Mouse (Mus musculus): ENCODE results near the gene Rora. TPM values are rescaled to one million over a fixed set of nuclear protein-coding genes. Genes with fewer than 3 reads are reported as not detected.

The Rora gene
- 3.3 and 3.8 TPM in 2 replicates for polyA plus RNA-seq (2014; fragmentation: Nextera tagmentation; extraction: Ambion mirVana)

- Histone ChIP-seq H3K27me3 (ENCODE audit: control insufficient read depth, insufficient read depth, low read length) (no peaks in the 10 kb centered on the region), H3K9me3 (ENCODE audit: control insufficient read depth, low read length) (no peaks in the 10 kb centered on the region), H3K4me2 (replicated peaks; ENCODE audit: low read depth, low read length) (peak within 1 kb of the TSS; percentile 71), H3K4me1 (replicated peaks; ENCODE audit: control insufficient read depth, insufficient read depth, low read length) (0 out of 2 replicates have a peak, but pooled peaks cover 2% of the 10 kb centered on the region), H3K27ac (ENCODE audit: low read depth, low read length) (peak within 1 kb of the TSS; percentile 87), H3K4me3 (ENCODE audit: low read depth, low read length) (peak within 1 kb of the TSS; percentile 86), H3K9ac (ENCODE audit: low read depth, low read length) (peak within 1 kb of the TSS; percentile 80), H3K36me3 (ENCODE audit: control insufficient read depth, insufficient read depth, low read length) (no peaks in the 10 kb centered on the region)
- peak; percentile 86 for ATAC-seq (ENCODE audit: low FRiP score)
- WGBS: under 1% methylated on average over 67 of the region's 72 CpGs
- peak; percentile 83 for DNase-seq (ENCODE audit: low spot score)
Observed at GRCm38 (mm10) chr9:68653211-68654038, at the start of gene Rora. Gene Rora, plus strand, starts transcription at chr9:68653786.

DNA sequence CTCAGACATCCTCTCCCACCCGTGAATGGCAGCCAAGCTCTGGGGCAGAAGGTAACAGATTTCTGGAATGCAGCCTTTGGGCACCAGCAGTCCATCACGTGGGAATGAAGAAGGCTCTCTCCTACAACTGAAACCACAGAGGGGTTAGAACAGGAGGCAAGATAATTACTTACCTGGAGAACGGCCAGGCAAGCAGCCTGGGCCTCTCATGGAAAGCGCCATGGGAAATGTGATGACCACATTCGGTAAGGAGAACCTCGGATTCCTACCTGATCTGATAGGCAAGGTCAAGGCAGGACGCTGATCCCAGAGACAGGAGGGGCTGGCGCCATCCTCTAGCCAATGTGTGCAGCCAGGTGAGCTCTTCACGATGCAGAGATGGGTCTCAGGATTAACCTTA lies 39.6 kb upstream of the Rora start:
- no peaks in the 10 kb centered on the region for H3K9me3 ChIP-seq (ENCODE audit: control insufficient read depth, low read length)
- no peak overlapping the region for H3K4me2 ChIP-seq (replicated peaks; ENCODE audit: low read depth, low read length)
- no peak overlapping the region for H3K9ac ChIP-seq (ENCODE audit: low read depth, low read length)
- H3K27ac ChIP-seq (ENCODE audit: low read depth, low read length): no peak overlapping the region
- no peaks in the 10 kb centered on the region for H3K27me3 ChIP-seq (ENCODE audit: control insufficient read depth, insufficient read depth, low read length)
- H3K36me3 ChIP-seq (ENCODE audit: control insufficient read depth, insufficient read depth, low read length): no peaks in the 10 kb centered on the region
- no peaks in the 10 kb centered on the region for H3K4me1 ChIP-seq (replicated peaks; ENCODE audit: control insufficient read depth, insufficient read depth, low read length)
- DNase-seq (ENCODE audit: low spot score) (no peak), ATAC-seq (ENCODE audit: low FRiP score) (no peak)
- 92% methylated on average over 9 of the region's 9 CpGs for WGBS
- no peak overlapping the region for H3K4me3 ChIP-seq (ENCODE audit: low read depth, low read length)

GRCm38 (mm10) chr9:68617116-68617515 lies 36.5 kb upstream of the Rora start:
- no peak for ATAC-seq (ENCODE audit: low FRiP score)
- WGBS: 18% methylated on average over 4 of the region's 4 CpGs
- Histone ChIP-seq H3K27me3 (ENCODE audit: control insufficient read depth, insufficient read depth, low read length) (no peaks in the 10 kb centered on the region), H3K4me2 (replicated peaks; ENCODE audit: low read depth, low read length) (no peak overlapping the region), H3K36me3 (ENCODE audit: control insufficient read depth, insufficient read depth, low read length) (no peaks in the 10 kb centered on the region), H3K4me3 (ENCODE audit: low read depth, low read length) (no peak overlapping the region), H3K9me3 (ENCODE audit: control insufficient read depth, low read length) (no peaks in the 10 kb centered on the region), H3K4me1 (replicated peaks; ENCODE audit: control insufficient read depth, insufficient read depth, low read length) (no peaks in the 10 kb centered on the region), H3K27ac (ENCODE audit: low read depth, low read length) (no peak overlapping the region), H3K9ac (ENCODE audit: low read depth, low read length) (no peak overlapping the region)
- no peak for DNase-seq (ENCODE audit: low spot score)

- no peaks in the 10 kb centered on the region for H3K27me3 ChIP-seq (ENCODE audit: control insufficient read depth, insufficient read depth, low read length)
- 84% methylated on average over 2 of the region's 2 CpGs for WGBS
- ATAC-seq (ENCODE audit: low FRiP score): no peak
Observed at GRCm38 (mm10) chr9:68620036-68620435, 33.5 kb upstream of the Rora start.

GRCm38 (mm10) chr9:68620441-68620840 lies 33.1 kb upstream of the Rora start:
- DNase-seq (ENCODE audit: low spot score) (no peak), ATAC-seq (ENCODE audit: low FRiP score) (no peak)
- no peaks in the 10 kb centered on the region for H3K4me1 ChIP-seq (replicated peaks; ENCODE audit: control insufficient read depth, insufficient read depth, low read length)
- 81% methylated on average over 6 of the region's 6 CpGs for WGBS
- no peak overlapping the region for H3K9ac ChIP-seq (ENCODE audit: low read depth, low read length)
- H3K4me2 ChIP-seq (replicated peaks; ENCODE audit: low read depth, low read length): no peak overlapping the region
- H3K4me3 ChIP-seq (ENCODE audit: low read depth, low read length): no peak overlapping the region
- no peaks in the 10 kb centered on the region for H3K27me3 ChIP-seq (ENCODE audit: control insufficient read depth, insufficient read depth, low read length)
- H3K36me3 ChIP-seq (ENCODE audit: control insufficient read depth, insufficient read depth, low read length): no peaks in the 10 kb centered on the region
- H3K27ac ChIP-seq (ENCODE audit: low read depth, low read length): no peak overlapping the region
- no peaks in the 10 kb centered on the region for H3K9me3 ChIP-seq (ENCODE audit: control insufficient read depth, low read length)

More at GRCm38 (mm10) chr9:68620036-68620435, 33.5 kb upstream of the Rora start:
- Histone ChIP-seq H3K4me1 (replicated peaks; ENCODE audit: control insufficient read depth, insufficient read depth, low read length) (no peaks in the 10 kb centered on the region), H3K9me3 (ENCODE audit: control insufficient read depth, low read length) (no peaks in the 10 kb centered on the region), H3K4me3 (ENCODE audit: low read depth, low read length) (no peak overlapping the region), H3K4me2 (replicated peaks; ENCODE audit: low read depth, low read length) (no peak overlapping the region), H3K36me3 (ENCODE audit: control insufficient read depth, insufficient read depth, low read length) (no peaks in the 10 kb centered on the region), H3K9ac (ENCODE audit: low read depth, low read length) (no peak overlapping the region), H3K27ac (ENCODE audit: low read depth, low read length) (no peak overlapping the region)
- DNase-seq (ENCODE audit: low spot score): no peak

DNA sequence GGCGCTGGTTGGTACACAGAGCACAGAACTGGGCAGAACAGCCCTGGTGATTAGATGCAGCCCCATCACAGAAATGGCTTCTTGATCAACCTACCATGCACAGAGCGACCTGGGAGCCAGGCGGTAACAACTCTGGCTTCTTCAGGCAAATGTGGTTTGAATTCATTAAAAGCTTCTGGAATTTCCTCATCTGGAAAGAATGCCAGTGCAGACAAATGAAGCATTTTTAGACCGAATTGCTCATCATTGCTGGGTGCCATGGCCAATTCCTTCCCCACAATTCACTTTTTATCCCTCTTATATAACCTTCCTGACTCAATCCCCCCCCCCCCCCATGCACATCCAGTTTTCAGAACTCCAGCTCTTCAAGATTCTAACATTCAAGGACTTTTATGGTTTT lies 28.6 kb upstream of the Rora start:
- Histone ChIP-seq H3K27ac (ENCODE audit: low read depth, low read length) (no peak overlapping the region), H3K4me2 (replicated peaks; ENCODE audit: low read depth, low read length) (no peak overlapping the region), H3K4me1 (replicated peaks; ENCODE audit: control insufficient read depth, insufficient read depth, low read length) (no peaks in the 10 kb centered on the region), H3K9ac (ENCODE audit: low read depth, low read length) (no peak overlapping the region), H3K9me3 (ENCODE audit: control insufficient read depth, low read length) (no peaks in the 10 kb centered on the region), H3K4me3 (ENCODE audit: low read depth, low read length) (no peak overlapping the region), H3K36me3 (ENCODE audit: control insufficient read depth, insufficient read depth, low read length) (no peaks in the 10 kb centered on the region), H3K27me3 (ENCODE audit: control insufficient read depth, insufficient read depth, low read length) (no peaks in the 10 kb centered on the region)
- DNase-seq (ENCODE audit: low spot score) (no peak), ATAC-seq (ENCODE audit: low FRiP score) (no peak)
- 88% methylated on average over 4 of the region's 4 CpGs for WGBS

- H3K27ac ChIP-seq (ENCODE audit: low read depth, low read length): no peak overlapping the region
- no peak for ATAC-seq (ENCODE audit: low FRiP score)
- 89% methylated on average over 8 of the region's 8 CpGs for WGBS
- H3K36me3 ChIP-seq (ENCODE audit: control insufficient read depth, insufficient read depth, low read length): no peaks in the 10 kb centered on the region
- H3K4me2 ChIP-seq (replicated peaks; ENCODE audit: low read depth, low read length): no peak overlapping the region
- H3K27me3 ChIP-seq (ENCODE audit: control insufficient read depth, insufficient read depth, low read length): no peaks in the 10 kb centered on the region
- H3K9ac ChIP-seq (ENCODE audit: low read depth, low read length): no peak overlapping the region
- no peak for DNase-seq (ENCODE audit: low spot score)
- H3K4me1 ChIP-seq (replicated peaks; ENCODE audit: control insufficient read depth, insufficient read depth, low read length): no peaks in the 10 kb centered on the region
- H3K9me3 ChIP-seq (ENCODE audit: control insufficient read depth, low read length): no peaks in the 10 kb centered on the region
- no peak overlapping the region for H3K4me3 ChIP-seq (ENCODE audit: low read depth, low read length)
Observed at GRCm38 (mm10) chr9:68637301-68637700, 16.3 kb upstream of the Rora start.

GRCm38 (mm10) chr9:68641123-68641522 lies 12.5 kb upstream of the Rora start:
- Histone ChIP-seq H3K4me1 (replicated peaks; ENCODE audit: control insufficient read depth, insufficient read depth, low read length) (no peaks in the 10 kb centered on the region), H3K36me3 (ENCODE audit: control insufficient read depth, insufficient read depth, low read length) (no peaks in the 10 kb centered on the region), H3K27me3 (ENCODE audit: control insufficient read depth, insufficient read depth, low read length) (no peaks in the 10 kb centered on the region), H3K9ac (ENCODE audit: low read depth, low read length) (no peak overlapping the region), H3K4me3 (ENCODE audit: low read depth, low read length) (no peak overlapping the region), H3K4me2 (replicated peaks; ENCODE audit: low read depth, low read length) (no peak overlapping the region), H3K27ac (ENCODE audit: low read depth, low read length) (no peak overlapping the region), H3K9me3 (ENCODE audit: control insufficient read depth, low read length) (no peaks in the 10 kb centered on the region)
- DNase-seq (ENCODE audit: low spot score) (no peak), ATAC-seq (ENCODE audit: low FRiP score) (no peak)
- 85% methylated on average over 3 of the region's 3 CpGs for WGBS

DNA sequence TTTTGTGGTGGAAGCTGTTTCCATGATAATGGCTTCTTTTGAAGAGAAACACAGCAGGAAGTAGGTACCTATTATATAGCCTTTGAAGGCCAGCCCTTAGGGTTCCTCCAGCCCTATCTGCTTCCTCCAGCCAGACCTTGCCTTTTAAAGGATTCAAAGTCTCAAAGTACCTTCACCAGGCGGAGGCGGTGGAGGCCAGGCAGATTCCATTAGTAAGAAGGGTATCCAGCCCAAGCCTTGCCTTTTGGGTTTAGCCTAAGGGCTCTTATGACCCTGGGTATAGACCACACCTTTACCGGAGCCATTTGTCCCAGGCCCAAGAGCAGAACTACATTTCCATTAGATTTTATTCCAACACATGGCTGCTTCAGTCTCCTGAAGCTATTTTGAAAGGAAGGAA lies 5.5 kb upstream of the Rora start:
- DNase-seq (ENCODE audit: low spot score) (no peak), ATAC-seq (ENCODE audit: low FRiP score) (no peak)
- H3K36me3 ChIP-seq (ENCODE audit: control insufficient read depth, insufficient read depth, low read length): no peaks in the 10 kb centered on the region
- H3K9ac ChIP-seq (ENCODE audit: low read depth, low read length): no peak overlapping the region
- H3K27me3 ChIP-seq (ENCODE audit: control insufficient read depth, insufficient read depth, low read length): no peaks in the 10 kb centered on the region
- no peak overlapping the region for H3K4me3 ChIP-seq (ENCODE audit: low read depth, low read length)
- no peak overlapping the region for H3K27ac ChIP-seq (ENCODE audit: low read depth, low read length)
- no peaks in the 10 kb centered on the region for H3K9me3 ChIP-seq (ENCODE audit: control insufficient read depth, low read length)
- H3K4me1 ChIP-seq (replicated peaks; ENCODE audit: control insufficient read depth, insufficient read depth, low read length): 0 out of 2 replicates have a peak, but pooled peaks cover 2% of the 10 kb centered on the region
- H3K4me2 ChIP-seq (replicated peaks; ENCODE audit: low read depth, low read length): no peak overlapping the region
- WGBS: 84% methylated on average over 3 of the region's 3 CpGs
